Mouse (Mus musculus): Measurements from ENCODE around the gene Sgca. TPM values are rescaled to one million over a fixed set of nuclear protein-coding genes. Genes with fewer than 3 reads are reported as not detected.

Gene Sgca
- polyA plus RNA-seq, 1 experiment from 2014 or later = not detected

DNA sequence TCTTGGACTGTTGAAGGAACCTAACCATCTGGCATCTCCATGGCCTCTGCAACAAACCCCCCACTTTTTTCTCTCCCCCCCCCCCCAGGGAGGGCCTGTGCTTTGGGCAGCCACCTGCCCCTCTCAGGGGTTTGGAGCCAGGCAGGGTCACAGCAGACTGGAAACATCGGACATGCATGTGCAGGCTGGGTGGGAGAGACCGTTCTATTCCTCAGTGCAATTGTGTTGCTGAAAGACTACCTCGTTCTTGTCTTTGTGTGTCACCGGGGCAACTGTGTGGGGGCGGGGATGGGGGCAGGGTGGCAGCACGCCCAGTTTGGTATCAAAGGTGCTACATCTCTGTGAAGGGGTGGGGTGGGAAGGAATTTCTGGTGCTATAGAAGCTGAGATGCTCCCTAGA, 24.0 kb downstream of the Sgca start:
- ATAC-seq (peak; percentile 67), DNase-seq (ENCODE audit: low spot score) (peak; percentile 63)
- no peaks in the 10 kb centered on the region for H3K27me3 ChIP-seq (replicated peaks; ENCODE audit: control insufficient read depth, insufficient read depth, low read length)
- 3% methylated on average over 6 of the region's 6 CpGs for WGBS
- H3K4me3 ChIP-seq (ENCODE audit: low read depth, low read length) = no peak overlapping the region
- H3K9ac ChIP-seq (ENCODE audit: low read length) = 0 out of 2 replicates have a peak overlapping the region, but pooled peaks have one; percentile 25
- 0 out of 2 replicates have a peak overlapping the region, but pooled peaks have one; percentile 5 for H3K4me2 ChIP-seq (ENCODE audit: low read length)
- H3K4me1 ChIP-seq (ENCODE audit: control insufficient read depth, insufficient read depth, low read length) = peaks cover 7% of the 10 kb centered on the region
- H3K27ac ChIP-seq (ENCODE audit: low read depth, low read length) = peak overlapping the region; percentile 64; the same call in 1 of the 2 replicates
- H3K9me3 ChIP-seq (replicated peaks; ENCODE audit: control insufficient read depth, low read length) = no peaks in the 10 kb centered on the region
- H3K36me3 ChIP-seq (ENCODE audit: control insufficient read depth, insufficient read depth, low read length) = no peaks in the 10 kb centered on the region

DNA sequence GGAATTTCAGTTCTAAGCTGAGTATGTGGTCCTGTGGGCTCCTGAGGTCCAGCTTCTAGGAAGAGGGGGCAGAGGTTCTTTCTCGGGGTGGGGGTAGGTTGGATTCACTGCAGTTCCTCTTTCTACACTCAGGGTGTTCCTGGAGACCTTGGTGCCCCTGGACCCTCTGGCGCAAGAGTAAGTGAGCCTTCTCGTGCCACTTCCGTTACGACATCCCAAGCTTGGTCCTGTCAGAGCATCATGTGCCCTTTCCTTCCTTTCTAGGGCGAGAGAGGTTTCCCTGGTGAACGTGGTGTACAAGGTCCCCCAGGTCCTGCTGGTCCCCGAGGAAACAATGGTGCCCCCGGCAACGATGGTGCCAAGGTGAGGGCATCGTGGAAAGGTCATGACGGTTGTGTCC, 30.9 kb downstream of the Sgca start:
- no peak overlapping the region for H3K27ac ChIP-seq (ENCODE audit: low read depth, low read length)
- H3K27me3 ChIP-seq (replicated peaks; ENCODE audit: control insufficient read depth, insufficient read depth, low read length) = 0 out of 2 replicates have a peak, but pooled peaks cover 3% of the 10 kb centered on the region
- ATAC-seq (no peak), DNase-seq (ENCODE audit: low spot score) (no peak)
- H3K36me3 ChIP-seq (ENCODE audit: control insufficient read depth, insufficient read depth, low read length) = no peaks in the 10 kb centered on the region
- H3K9ac ChIP-seq (ENCODE audit: low read length) = no peak overlapping the region
- no peaks in the 10 kb centered on the region for H3K9me3 ChIP-seq (replicated peaks; ENCODE audit: control insufficient read depth, low read length)
- no peak overlapping the region for H3K4me2 ChIP-seq (ENCODE audit: low read length)
- no peaks in the 10 kb centered on the region for H3K4me1 ChIP-seq (ENCODE audit: control insufficient read depth, insufficient read depth, low read length)
- H3K4me3 ChIP-seq (ENCODE audit: low read depth, low read length) = no peak overlapping the region
- 90% methylated on average over 12 of the region's 12 CpGs for WGBS

DNA sequence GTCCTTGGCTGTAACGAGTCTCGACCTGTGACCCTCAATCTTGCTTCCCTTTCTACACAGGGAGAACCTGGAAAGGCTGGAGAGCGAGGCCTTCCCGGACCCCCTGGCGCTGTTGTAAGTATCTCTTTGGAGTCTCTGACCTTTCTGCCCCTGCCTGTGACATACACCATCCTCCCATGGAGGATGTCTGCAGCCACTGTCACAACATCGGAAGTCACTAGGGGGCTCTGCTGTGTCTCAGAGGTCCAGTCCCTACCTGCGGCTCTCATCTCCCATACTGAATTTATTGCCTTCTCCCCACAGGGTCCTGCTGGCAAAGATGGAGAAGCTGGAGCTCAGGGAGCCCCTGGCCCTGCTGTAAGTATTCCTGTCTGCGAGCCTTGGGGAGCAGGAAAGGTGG, 31.8 kb downstream of the Sgca start:
- H3K9ac ChIP-seq (ENCODE audit: low read length) = no peak overlapping the region
- no peak overlapping the region for H3K4me3 ChIP-seq (ENCODE audit: low read depth, low read length)
- 20% methylated on average over 8 of the region's 8 CpGs for WGBS
- H3K27me3 ChIP-seq (replicated peaks; ENCODE audit: control insufficient read depth, insufficient read depth, low read length) = 0 out of 2 replicates have a peak, but pooled peaks cover 3% of the 10 kb centered on the region
- ATAC-seq (no peak), DNase-seq (ENCODE audit: low spot score) (no peak)
- H3K4me1 ChIP-seq (ENCODE audit: control insufficient read depth, insufficient read depth, low read length) = no peaks in the 10 kb centered on the region
- H3K36me3 ChIP-seq (ENCODE audit: control insufficient read depth, insufficient read depth, low read length) = no peaks in the 10 kb centered on the region
- no peaks in the 10 kb centered on the region for H3K9me3 ChIP-seq (replicated peaks; ENCODE audit: control insufficient read depth, low read length)
- H3K4me2 ChIP-seq (ENCODE audit: low read length) = no peak overlapping the region
- H3K27ac ChIP-seq (ENCODE audit: low read depth, low read length) = no peak overlapping the region

DNA sequence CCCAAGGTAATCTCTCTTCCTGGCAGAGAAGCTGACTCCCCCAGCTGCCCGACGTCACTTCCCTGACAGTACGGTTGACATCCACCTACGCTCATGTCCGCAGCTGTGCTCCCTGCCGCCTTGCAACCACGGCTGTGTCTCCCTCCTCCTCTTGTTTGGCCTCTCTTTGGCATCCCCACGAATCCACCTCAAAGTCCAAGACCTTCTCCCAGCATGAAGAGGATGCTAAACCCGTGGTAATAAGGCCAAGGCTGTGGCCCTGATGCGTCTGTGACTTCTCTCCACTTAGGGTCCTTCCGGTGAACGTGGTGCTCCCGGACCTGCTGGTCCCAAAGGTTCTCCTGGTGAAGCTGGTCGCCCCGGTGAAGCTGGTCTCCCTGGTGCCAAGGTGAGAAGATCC, 33.1 kb downstream of the Sgca start:
- Histone ChIP-seq H3K27me3 (replicated peaks; ENCODE audit: control insufficient read depth, insufficient read depth, low read length) (peaks cover 15% of the 10 kb centered on the region), H3K4me1 (ENCODE audit: control insufficient read depth, insufficient read depth, low read length) (no peaks in the 10 kb centered on the region), H3K9me3 (replicated peaks; ENCODE audit: control insufficient read depth, low read length) (no peaks in the 10 kb centered on the region), H3K9ac (ENCODE audit: low read length) (no peak overlapping the region), H3K27ac (ENCODE audit: low read depth, low read length) (no peak overlapping the region), H3K4me3 (ENCODE audit: low read depth, low read length) (no peak overlapping the region), H3K36me3 (ENCODE audit: control insufficient read depth, insufficient read depth, low read length) (no peaks in the 10 kb centered on the region), H3K4me2 (ENCODE audit: low read length) (no peak overlapping the region)
- DNase-seq (ENCODE audit: low spot score) (no peak), ATAC-seq (no peak)
- 81% methylated on average over 15 of the region's 15 CpGs for WGBS

DNA sequence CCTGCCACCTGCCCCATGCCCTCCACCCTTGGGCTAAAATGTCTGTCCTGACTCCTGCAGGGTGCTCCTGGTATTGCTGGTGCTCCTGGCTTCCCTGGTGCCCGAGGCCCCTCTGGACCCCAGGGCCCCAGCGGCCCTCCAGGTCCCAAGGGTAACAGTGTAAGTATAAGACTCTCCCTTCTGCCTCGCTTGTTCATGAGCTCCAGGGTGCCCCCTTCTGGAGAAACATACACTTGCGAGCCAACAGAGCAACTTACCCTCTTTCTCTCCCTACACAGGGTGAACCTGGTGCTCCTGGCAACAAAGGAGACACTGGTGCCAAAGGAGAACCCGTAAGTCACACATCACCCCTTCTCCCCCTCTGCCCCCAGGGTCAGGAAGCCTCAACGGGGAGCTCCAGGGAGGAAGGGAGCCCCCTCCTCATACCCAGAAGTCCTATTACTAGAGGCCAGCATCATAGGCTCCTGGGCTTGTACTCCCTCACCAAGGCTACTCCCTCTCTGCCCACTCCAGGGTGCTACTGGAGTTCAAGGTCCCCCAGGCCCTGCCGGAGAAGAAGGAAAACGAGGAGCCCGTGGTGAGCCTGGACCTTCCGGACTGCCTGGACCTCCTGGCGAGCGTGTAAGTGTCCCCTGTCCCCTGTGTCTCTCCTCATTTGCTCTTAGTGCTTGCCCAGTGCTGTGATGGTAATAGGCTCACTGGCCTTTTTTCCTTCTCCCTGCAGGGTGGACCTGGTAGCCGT, 33.7 kb downstream of the Sgca start:
- ATAC-seq (no peak), DNase-seq (ENCODE audit: low spot score) (no peak)
- WGBS = 54% methylated on average over 13 of the region's 13 CpGs
- no peak overlapping the region for H3K4me2 ChIP-seq (ENCODE audit: low read length)
- no peaks in the 10 kb centered on the region for H3K36me3 ChIP-seq (ENCODE audit: control insufficient read depth, insufficient read depth, low read length)
- H3K27me3 ChIP-seq (replicated peaks; ENCODE audit: control insufficient read depth, insufficient read depth, low read length) = peaks cover 19% of the 10 kb centered on the region
- no peaks in the 10 kb centered on the region for H3K9me3 ChIP-seq (replicated peaks; ENCODE audit: control insufficient read depth, low read length)
- peaks cover 5% of the 10 kb centered on the region for H3K4me1 ChIP-seq (ENCODE audit: control insufficient read depth, insufficient read depth, low read length)
- no peak overlapping the region for H3K9ac ChIP-seq (ENCODE audit: low read length)
- no peak overlapping the region for H3K27ac ChIP-seq (ENCODE audit: low read depth, low read length)
- no peak overlapping the region for H3K4me3 ChIP-seq (ENCODE audit: low read depth, low read length)

DNA sequence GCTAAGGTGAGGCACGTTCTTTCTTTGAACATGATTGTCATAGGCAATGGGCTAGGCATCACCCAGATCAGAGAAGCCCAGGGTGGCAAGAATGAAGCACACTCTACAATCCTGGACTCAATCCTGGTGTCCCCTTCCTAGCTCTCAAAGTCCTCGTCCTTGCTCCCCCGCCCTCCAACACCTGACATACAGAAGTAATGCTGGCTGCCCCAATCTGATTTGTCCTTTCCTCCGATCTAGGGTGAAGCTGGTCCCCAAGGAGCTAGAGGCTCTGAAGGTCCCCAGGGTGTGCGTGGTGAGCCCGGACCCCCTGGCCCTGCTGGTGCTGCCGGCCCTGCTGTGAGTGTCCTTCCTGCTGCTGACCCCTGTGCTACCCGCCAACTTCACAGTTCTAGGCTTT, 34.4 kb downstream of the Sgca start:
- H3K36me3 ChIP-seq (ENCODE audit: control insufficient read depth, insufficient read depth, low read length) = no peaks in the 10 kb centered on the region
- no peak overlapping the region for H3K4me3 ChIP-seq (ENCODE audit: low read depth, low read length)
- H3K4me2 ChIP-seq (ENCODE audit: low read length) = no peak overlapping the region
- peaks cover 20% of the 10 kb centered on the region for H3K27me3 ChIP-seq (replicated peaks; ENCODE audit: control insufficient read depth, insufficient read depth, low read length)
- H3K9me3 ChIP-seq (replicated peaks; ENCODE audit: control insufficient read depth, low read length) = no peaks in the 10 kb centered on the region
- no peak overlapping the region for H3K9ac ChIP-seq (ENCODE audit: low read length)
- no peak overlapping the region for H3K27ac ChIP-seq (ENCODE audit: low read depth, low read length)
- DNase-seq (ENCODE audit: low spot score) (no peak), ATAC-seq (no peak)
- H3K4me1 ChIP-seq (ENCODE audit: control insufficient read depth, insufficient read depth, low read length) = peaks cover 8% of the 10 kb centered on the region
- WGBS = 86% methylated on average over 8 of the region's 8 CpGs

DNA sequence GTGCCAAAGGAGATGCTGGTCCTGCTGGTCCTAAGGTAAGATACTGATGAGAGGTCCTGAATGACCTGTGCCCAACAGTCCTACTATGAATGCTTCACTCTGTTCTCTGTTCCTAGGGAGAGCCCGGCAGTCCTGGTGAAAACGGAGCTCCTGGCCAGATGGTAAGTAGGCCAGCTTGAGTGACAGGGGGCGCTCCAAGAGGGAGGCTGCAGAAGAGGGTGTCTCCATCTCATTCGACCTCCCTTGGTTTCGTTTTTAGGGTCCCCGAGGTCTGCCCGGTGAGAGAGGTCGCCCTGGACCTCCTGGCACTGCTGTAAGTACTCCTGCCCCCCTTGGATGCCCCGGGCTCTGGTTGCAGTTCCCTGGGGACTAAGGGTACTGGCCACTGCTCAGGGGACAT, 35.0 kb downstream of the Sgca start:
- Histone ChIP-seq H3K4me2 (ENCODE audit: low read length) (no peak overlapping the region), H3K36me3 (ENCODE audit: control insufficient read depth, insufficient read depth, low read length) (no peaks in the 10 kb centered on the region), H3K27me3 (replicated peaks; ENCODE audit: control insufficient read depth, insufficient read depth, low read length) (peaks cover 24% of the 10 kb centered on the region), H3K27ac (ENCODE audit: low read depth, low read length) (no peak overlapping the region), H3K9ac (ENCODE audit: low read length) (no peak overlapping the region), H3K4me1 (ENCODE audit: control insufficient read depth, insufficient read depth, low read length) (peaks cover 8% of the 10 kb centered on the region), H3K9me3 (replicated peaks; ENCODE audit: control insufficient read depth, low read length) (no peaks in the 10 kb centered on the region), H3K4me3 (ENCODE audit: low read depth, low read length) (no peak overlapping the region)
- ATAC-seq = no peak
- no peak for DNase-seq (ENCODE audit: low spot score)
- 52% methylated on average over 9 of the region's 9 CpGs for WGBS

DNA sequence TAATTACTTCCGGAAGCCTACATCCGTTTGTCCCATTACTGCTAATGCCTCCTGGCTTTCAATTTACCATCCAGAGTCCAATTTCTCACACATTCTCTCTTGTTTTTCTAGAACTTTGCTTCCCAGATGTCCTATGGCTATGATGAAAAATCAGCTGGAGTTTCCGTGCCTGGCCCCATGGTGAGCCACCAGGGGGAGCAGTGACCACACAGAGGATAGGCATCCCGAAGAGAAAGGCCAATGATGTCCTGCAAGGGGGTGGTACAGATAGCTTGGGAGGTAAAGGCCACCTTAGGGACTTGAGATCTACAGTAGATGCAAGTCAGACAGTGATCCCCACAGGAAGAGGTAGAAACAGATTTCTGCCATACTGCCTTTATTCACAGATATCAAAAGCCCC, 36.8 kb downstream of the Sgca start:
- H3K4me1 ChIP-seq (ENCODE audit: control insufficient read depth, insufficient read depth, low read length) = peaks cover 8% of the 10 kb centered on the region
- WGBS = 20% methylated on average over 4 of the region's 4 CpGs
- peaks cover 42% of the 10 kb centered on the region for H3K27me3 ChIP-seq (replicated peaks; ENCODE audit: control insufficient read depth, insufficient read depth, low read length)
- no peak overlapping the region for H3K4me3 ChIP-seq (ENCODE audit: low read depth, low read length)
- no peaks in the 10 kb centered on the region for H3K36me3 ChIP-seq (ENCODE audit: control insufficient read depth, insufficient read depth, low read length)
- ATAC-seq (no peak), DNase-seq (ENCODE audit: low spot score) (peak; percentile 77)
- no peak overlapping the region for H3K9ac ChIP-seq (ENCODE audit: low read length)
- no peak overlapping the region for H3K27ac ChIP-seq (ENCODE audit: low read depth, low read length)
- H3K4me2 ChIP-seq (ENCODE audit: low read length) = no peak overlapping the region
- no peaks in the 10 kb centered on the region for H3K9me3 ChIP-seq (replicated peaks; ENCODE audit: control insufficient read depth, low read length)

DNA sequence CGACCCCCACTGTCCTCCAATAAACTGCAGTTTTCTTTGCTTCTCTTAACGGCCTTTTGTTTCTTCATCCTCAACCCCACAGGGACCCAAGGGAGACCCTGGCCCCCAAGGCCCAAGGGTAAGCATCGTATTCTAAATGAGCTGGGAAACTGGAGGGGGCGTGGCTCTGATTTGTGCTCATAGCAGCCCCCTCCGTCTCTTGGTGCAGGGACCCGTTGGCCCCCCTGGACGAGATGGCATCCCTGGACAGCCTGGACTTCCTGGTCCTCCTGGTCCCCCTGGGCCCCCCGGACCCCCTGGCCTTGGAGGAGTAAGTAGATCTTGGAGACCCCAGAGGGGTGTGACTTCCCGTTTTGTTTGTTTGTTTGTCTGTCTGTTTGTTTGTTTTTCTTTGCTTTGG, 37.8 kb downstream of the Sgca start:
- WGBS = 21% methylated on average over 9 of the region's 9 CpGs
- H3K4me3 ChIP-seq (ENCODE audit: low read depth, low read length) = no peak overlapping the region
- H3K9me3 ChIP-seq (replicated peaks; ENCODE audit: control insufficient read depth, low read length) = no peaks in the 10 kb centered on the region
- ATAC-seq = no peak
- no peak overlapping the region for H3K27ac ChIP-seq (ENCODE audit: low read depth, low read length)
- peaks cover 50% of the 10 kb centered on the region for H3K27me3 ChIP-seq (replicated peaks; ENCODE audit: control insufficient read depth, insufficient read depth, low read length)
- H3K9ac ChIP-seq (ENCODE audit: low read length) = no peak overlapping the region
- DNase-seq (ENCODE audit: low spot score) = no peak
- no peaks in the 10 kb centered on the region for H3K36me3 ChIP-seq (ENCODE audit: control insufficient read depth, insufficient read depth, low read length)
- H3K4me1 ChIP-seq (ENCODE audit: control insufficient read depth, insufficient read depth, low read length) = peaks cover 8% of the 10 kb centered on the region
- H3K4me2 ChIP-seq (ENCODE audit: low read length) = no peak overlapping the region

All from forebrain, embryonic 14.5 days (tissue).